1 mouse cellular context compared by ENCODE assay signal in the genomic region with DNA sequence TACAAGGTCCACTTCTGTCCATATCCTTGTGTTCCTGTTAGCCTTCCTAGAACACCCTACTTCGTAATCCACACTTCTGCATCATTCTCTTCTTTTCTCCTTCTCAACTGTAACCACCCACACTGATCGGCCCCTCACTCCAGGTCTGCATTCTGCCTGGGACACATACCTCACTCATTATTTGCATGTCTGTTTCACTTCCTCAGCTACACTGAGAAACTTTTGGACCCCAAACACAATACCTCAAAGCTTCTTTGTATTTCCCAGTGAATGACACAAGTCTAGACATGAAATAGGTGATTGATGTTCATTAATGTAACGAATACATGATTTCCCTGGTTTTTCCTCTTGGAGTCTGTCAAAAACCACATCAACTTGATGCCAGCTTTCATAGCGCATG.
TF ChIP-seq lines count a peak whose summit lies in the region.

No protein-coding gene starts in this region.

TF ChIP-seq in CH12.LX, 34 proteins besides CTCF, POLR2A, EP300 and RAD21 (continued from another document):
- TF ChIP-seq BHLHE40 (IDR thresholded peaks at IDR 0.05; ENCODE audit: low read depth, low read length), result peak; percentile 62
- TF ChIP-seq MAZ (IDR thresholded peaks at IDR 0.05; ENCODE audit: low read depth, low read length), result peak; percentile 68
- peak; percentile 20; the same call in 1 of the 2 replicates for TF ChIP-seq MAX (IDR thresholded peaks at IDR 0.05; ENCODE audit: low read length)
- TF ChIP-seq ZKSCAN1 (IDR thresholded peaks at IDR 0.05; ENCODE audit: borderline replicate concordance, low read depth, low read length), result peak; percentile 24; the same call in 1 of the 2 replicates
TF ChIP-seq in CH12.LX: peak in this region for 19.
